Mouse (Mus musculus): ENCODE results near the gene Prkd2. TPM values are rescaled to one million over a fixed set of nuclear protein-coding genes. Genes with fewer than 3 reads are reported as not detected.

Prkd2 gene
- polyA plus RNA-seq, 1 experiment = 4.7 TPM

GRCm38 (mm10) chr7:16867488-16867887 is 24.8 kb downstream of the Prkd2 start:
- peaks cover 5% of the 10 kb centered on the region for H3K36me3 ChIP-seq (ENCODE audit: control insufficient read depth, insufficient read depth)
- H3K4me2 ChIP-seq (ENCODE audit: low read depth) = no peak overlapping the region
- no peak overlapping the region for H3K4me3 ChIP-seq
- H3K79me2 ChIP-seq (ENCODE audit: control insufficient read depth, insufficient read depth) = no peaks in the 10 kb centered on the region
- H3K27me3 ChIP-seq (ENCODE audit: control insufficient read depth, insufficient read depth, insufficient read length) = no peaks in the 10 kb centered on the region
- no peak for TF ChIP-seq CEBPB (IDR thresholded peaks at IDR 0.05; ENCODE audit: insufficient read depth, poor library complexity, severe bottlenecking)
- no peak for TF ChIP-seq TCF12 (IDR thresholded peaks at IDR 0.05; ENCODE audit: insufficient read depth, poor library complexity, severe bottlenecking)
- no peak for TF ChIP-seq TCF3 (IDR thresholded peaks at IDR 0.05; ENCODE audit: insufficient read length, low read depth)
- no peak for TF ChIP-seq MAX (IDR thresholded peaks at IDR 0.05; ENCODE audit: low read depth)
- no peak for TF ChIP-seq E2F4 (IDR thresholded peaks at IDR 0.05; ENCODE audit: insufficient read depth)
- no peak for TF ChIP-seq MYOD1 (IDR thresholded peaks at IDR 0.05; ENCODE audit: control insufficient read depth in 1 of 3, insufficient read length in 2 of 3, low read depth in 2 of 3)
- TF ChIP-seq REST (IDR thresholded peaks at IDR 0.05; ENCODE audit: insufficient read depth, insufficient read length) = no peak
- no peak for TF ChIP-seq POLR2A (IDR thresholded peaks at IDR 0.05; ENCODE audit: insufficient read length, low read depth)
- no peak for TF ChIP-seq MYOG (IDR thresholded peaks at IDR 0.05; ENCODE audit: control insufficient read depth in 1 of 3, insufficient read depth in 1 of 3, insufficient read length in 2 of 3, low read depth in 2 of 3)
- TF ChIP-seq USF1 (IDR thresholded peaks at IDR 0.05; ENCODE audit: low read depth) = no peak
- TF ChIP-seq POLR2AphosphoS2 (IDR thresholded peaks at IDR 0.05; ENCODE audit: insufficient read length, low read depth) = no peak
- no peak for TF ChIP-seq SRF (IDR thresholded peaks at IDR 0.05; ENCODE audit: control insufficient read depth, insufficient read length, low read depth)
- no peak overlapping the region for H3ac ChIP-seq (ENCODE audit: control insufficient read depth, insufficient read length)

- H3K4me2 ChIP-seq (ENCODE audit: low read depth) = no peak overlapping the region
- peaks cover 5% of the 10 kb centered on the region for H3K36me3 ChIP-seq (ENCODE audit: control insufficient read depth, insufficient read depth)
- no peaks in the 10 kb centered on the region for H3K79me2 ChIP-seq (ENCODE audit: control insufficient read depth, insufficient read depth)
- H3ac ChIP-seq (ENCODE audit: control insufficient read depth, insufficient read length) = no peak overlapping the region
- no peak overlapping the region for H3K4me3 ChIP-seq
- TF ChIP-seq POLR2A (IDR thresholded peaks at IDR 0.05; ENCODE audit: insufficient read length, low read depth) = no peak
- TF ChIP-seq MYOD1 (IDR thresholded peaks at IDR 0.05; ENCODE audit: control insufficient read depth in 1 of 3, insufficient read length in 2 of 3, low read depth in 2 of 3) = no peak
- no peak for TF ChIP-seq POLR2AphosphoS2 (IDR thresholded peaks at IDR 0.05; ENCODE audit: insufficient read length, low read depth)
- no peak for TF ChIP-seq REST (IDR thresholded peaks at IDR 0.05; ENCODE audit: insufficient read depth, insufficient read length)
- TF ChIP-seq TCF3 (IDR thresholded peaks at IDR 0.05; ENCODE audit: insufficient read length, low read depth) = no peak
- no peak for TF ChIP-seq USF1 (IDR thresholded peaks at IDR 0.05; ENCODE audit: low read depth)
- no peak for TF ChIP-seq SRF (IDR thresholded peaks at IDR 0.05; ENCODE audit: control insufficient read depth, insufficient read length, low read depth)
- no peak for TF ChIP-seq TCF12 (IDR thresholded peaks at IDR 0.05; ENCODE audit: insufficient read depth, poor library complexity, severe bottlenecking)
- TF ChIP-seq CEBPB (IDR thresholded peaks at IDR 0.05; ENCODE audit: insufficient read depth, poor library complexity, severe bottlenecking) = no peak
- no peak for TF ChIP-seq MYOG (IDR thresholded peaks at IDR 0.05; ENCODE audit: control insufficient read depth in 1 of 3, insufficient read depth in 1 of 3, insufficient read length in 2 of 3, low read depth in 2 of 3)
- TF ChIP-seq MAX (IDR thresholded peaks at IDR 0.05; ENCODE audit: low read depth) = no peak
- TF ChIP-seq E2F4 (IDR thresholded peaks at IDR 0.05; ENCODE audit: insufficient read depth) = no peak
- no peaks in the 10 kb centered on the region for H3K27me3 ChIP-seq (ENCODE audit: control insufficient read depth, insufficient read depth, insufficient read length)
These were observed 26.8 kb downstream of the Prkd2 start for GRCm38 (mm10) chr7:16869497-16869896.

GRCm38 (mm10) chr7:16871600-16871999 is 28.9 kb downstream of the Prkd2 start:
- TF ChIP-seq MAX (IDR thresholded peaks at IDR 0.05; ENCODE audit: low read depth) = no peak
- TF ChIP-seq TCF12 (IDR thresholded peaks at IDR 0.05; ENCODE audit: insufficient read depth, poor library complexity, severe bottlenecking) = no peak
- TF ChIP-seq REST (IDR thresholded peaks at IDR 0.05; ENCODE audit: insufficient read depth, insufficient read length) = no peak
- no peak for TF ChIP-seq CEBPB (IDR thresholded peaks at IDR 0.05; ENCODE audit: insufficient read depth, poor library complexity, severe bottlenecking)
- TF ChIP-seq POLR2AphosphoS2 (IDR thresholded peaks at IDR 0.05; ENCODE audit: insufficient read length, low read depth) = no peak
- TF ChIP-seq MYOG (IDR thresholded peaks at IDR 0.05; ENCODE audit: control insufficient read depth in 1 of 3, insufficient read depth in 1 of 3, insufficient read length in 2 of 3, low read depth in 2 of 3) = no peak
- no peak for TF ChIP-seq E2F4 (IDR thresholded peaks at IDR 0.05; ENCODE audit: insufficient read depth)
- TF ChIP-seq SRF (IDR thresholded peaks at IDR 0.05; ENCODE audit: control insufficient read depth, insufficient read length, low read depth) = no peak
- no peak for TF ChIP-seq TCF3 (IDR thresholded peaks at IDR 0.05; ENCODE audit: insufficient read length, low read depth)
- no peak for TF ChIP-seq USF1 (IDR thresholded peaks at IDR 0.05; ENCODE audit: low read depth)
- no peak for TF ChIP-seq MYOD1 (IDR thresholded peaks at IDR 0.05; ENCODE audit: control insufficient read depth in 1 of 3, insufficient read length in 2 of 3, low read depth in 2 of 3)
- TF ChIP-seq POLR2A (IDR thresholded peaks at IDR 0.05; ENCODE audit: insufficient read length, low read depth) = no peak
- Histone ChIP-seq H3ac (ENCODE audit: control insufficient read depth, insufficient read length) (no peak overlapping the region), H3K27me3 (ENCODE audit: control insufficient read depth, insufficient read depth, insufficient read length) (no peaks in the 10 kb centered on the region), H3K4me2 (ENCODE audit: low read depth) (no peak overlapping the region), H3K36me3 (ENCODE audit: control insufficient read depth, insufficient read depth) (no peaks in the 10 kb centered on the region), H3K4me3 (no peak overlapping the region), H3K79me2 (ENCODE audit: control insufficient read depth, insufficient read depth) (peaks cover 3% of the 10 kb centered on the region)

- no peak for TF ChIP-seq SRF (IDR thresholded peaks at IDR 0.05; ENCODE audit: control insufficient read depth, insufficient read length, low read depth)
- TF ChIP-seq POLR2AphosphoS2 (IDR thresholded peaks at IDR 0.05; ENCODE audit: insufficient read length, low read depth) = no peak
- TF ChIP-seq REST (IDR thresholded peaks at IDR 0.05; ENCODE audit: insufficient read depth, insufficient read length) = no peak
- TF ChIP-seq TCF3 (IDR thresholded peaks at IDR 0.05; ENCODE audit: insufficient read length, low read depth) = no peak
- no peak for TF ChIP-seq MAX (IDR thresholded peaks at IDR 0.05; ENCODE audit: low read depth)
- no peak for TF ChIP-seq POLR2A (IDR thresholded peaks at IDR 0.05; ENCODE audit: insufficient read length, low read depth)
- no peak for TF ChIP-seq TCF12 (IDR thresholded peaks at IDR 0.05; ENCODE audit: insufficient read depth, poor library complexity, severe bottlenecking)
- no peak for TF ChIP-seq CEBPB (IDR thresholded peaks at IDR 0.05; ENCODE audit: insufficient read depth, poor library complexity, severe bottlenecking)
- TF ChIP-seq E2F4 (IDR thresholded peaks at IDR 0.05; ENCODE audit: insufficient read depth) = no peak
- no peak for TF ChIP-seq USF1 (IDR thresholded peaks at IDR 0.05; ENCODE audit: low read depth)
- TF ChIP-seq MYOG (IDR thresholded peaks at IDR 0.05; ENCODE audit: control insufficient read depth in 1 of 3, insufficient read depth in 1 of 3, insufficient read length in 2 of 3, low read depth in 2 of 3) = no peak
- TF ChIP-seq MYOD1 (IDR thresholded peaks at IDR 0.05; ENCODE audit: control insufficient read depth in 1 of 3, insufficient read length in 2 of 3, low read depth in 2 of 3) = no peak
- H3K27me3 ChIP-seq (ENCODE audit: control insufficient read depth, insufficient read depth, insufficient read length) = no peaks in the 10 kb centered on the region
- H3K4me3 ChIP-seq = no peak overlapping the region
- peaks cover 3% of the 10 kb centered on the region for H3K79me2 ChIP-seq (ENCODE audit: control insufficient read depth, insufficient read depth)
- no peak overlapping the region for H3ac ChIP-seq (ENCODE audit: control insufficient read depth, insufficient read length)
- H3K4me2 ChIP-seq (ENCODE audit: low read depth) = no peak overlapping the region
- H3K36me3 ChIP-seq (ENCODE audit: control insufficient read depth, insufficient read depth) = no peaks in the 10 kb centered on the region
These were observed 29.8 kb downstream of the Prkd2 start for GRCm38 (mm10) chr7:16872478-16872877.
